Mouse (Mus musculus): ENCODE data around the gene Vwa8.
A peak's percentile ranks its signal among the peaks of the same experiment; 100 is the strongest.

The Vwa8 gene

GRCm38 (mm10) chr14:79144278-79145224 lies 295.7 kb downstream of the Vwa8 start:
- DNase-seq, result peak; percentile 68

- peak; percentile 95 for DNase-seq
Measured at GRCm38 (mm10) chr14:79151711-79152110, 302.9 kb downstream of the Vwa8 start.

- DNase-seq, result peak; percentile 84
Measured at GRCm38 (mm10) chr14:79153896-79154295, 305.0 kb downstream of the Vwa8 start.

GRCm38 (mm10) chr14:79154961-79155360 lies 306.1 kb downstream of the Vwa8 start:
- DNase-seq, result peak; percentile 76

GRCm38 (mm10) chr14:79156526-79157411 lies 307.9 kb downstream of the Vwa8 start:
- peak; percentile 90 for DNase-seq

- DNase-seq, result peak; percentile 98
Measured at GRCm38 (mm10) chr14:79157451-79158218, 308.8 kb downstream of the Vwa8 start.

GRCm38 (mm10) chr14:79158219-79158521 lies 309.3 kb downstream of the Vwa8 start:
- no peak for DNase-seq

- DNase-seq, result peak; percentile 27
Measured at GRCm38 (mm10) chr14:79158673-79159200, 309.9 kb downstream of the Vwa8 start.

GRCm38 (mm10) chr14:79159451-79159850 lies 310.6 kb downstream of the Vwa8 start:
- peak; percentile 64 for DNase-seq

- DNase-seq, result peak; percentile 85
Measured at GRCm38 (mm10) chr14:79160486-79160885, 311.6 kb downstream of the Vwa8 start.

GRCm38 (mm10) chr14:79160966-79161365 lies 312.1 kb downstream of the Vwa8 start:
- DNase-seq, result peak; percentile 92

GRCm38 (mm10) chr14:79161741-79162140 lies 312.9 kb downstream of the Vwa8 start:
- peak; percentile 64 for DNase-seq

GRCm38 (mm10) chr14:79162678-79163077 lies 313.8 kb downstream of the Vwa8 start:
- peak; percentile 66 for DNase-seq

- peak; percentile 89 for DNase-seq
Measured at GRCm38 (mm10) chr14:79164334-79164733, 315.5 kb downstream of the Vwa8 start.

- peak; percentile 61 for DNase-seq
Measured at GRCm38 (mm10) chr14:79164925-79165324, 316.1 kb downstream of the Vwa8 start.

GRCm38 (mm10) chr14:79174526-79174925 lies 325.7 kb downstream of the Vwa8 start:
- DNase-seq, result peak; percentile 82

GRCm38 (mm10) chr14:79177754-79178153 lies 328.9 kb downstream of the Vwa8 start:
- DNase-seq, result peak; percentile 37

- peak; percentile 87 for DNase-seq
Measured at GRCm38 (mm10) chr14:79178247-79178646, 329.4 kb downstream of the Vwa8 start.

- DNase-seq, result peak; percentile 98
Measured at GRCm38 (mm10) chr14:79180078-79180730, 331.4 kb downstream of the Vwa8 start.

GRCm38 (mm10) chr14:79181748-79182147 lies 332.9 kb downstream of the Vwa8 start:
- peak; percentile 57 for DNase-seq

GRCm38 (mm10) chr14:79182801-79183200 lies 333.9 kb downstream of the Vwa8 start:
- peak; percentile 89 for DNase-seq

- DNase-seq, result peak; percentile 95
Measured at GRCm38 (mm10) chr14:79183261-79183660, 334.4 kb downstream of the Vwa8 start.

Measured in heart, adult 11 months (tissue).